Mouse (Mus musculus) right cerebral cortex, adult 2 months (tissue): ENCODE measurements at regions not wholly inside any gene's neighbourhood (a gene's known extent, or its start where the extent isn't known, plus 50 kb on each side); places are given as distances from the start of the nearest gene placed in this dataset.
A peak's percentile ranks its signal among the peaks of the same experiment; 100 is the strongest.

Source experiments
- DNase-seq, 2 experiments: peaks; one replicate each; pipeline ENCODE4 v3.0.0; 2021 to 2022; ENCODE audit warnings: low spot score in 2 of 2

DNA sequence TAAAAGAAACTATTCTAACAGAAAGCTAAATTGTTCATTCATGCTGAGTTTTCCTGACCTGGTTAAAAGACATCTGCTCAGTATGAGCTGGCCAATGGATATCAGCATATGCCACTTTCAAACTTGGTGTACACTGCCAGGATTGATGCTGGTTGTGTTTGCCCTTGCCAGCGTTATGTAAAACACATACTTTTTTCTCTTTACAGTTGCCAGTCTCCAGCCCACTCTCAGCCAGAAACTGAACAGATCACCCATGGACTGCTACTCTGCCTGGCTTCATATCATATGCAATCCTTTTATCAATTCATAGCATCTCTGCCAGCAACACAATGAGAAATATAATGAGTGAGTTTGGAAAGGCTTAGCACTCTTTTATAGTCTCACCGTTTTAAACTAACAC lies 940.7 kb upstream of the Epha6 start:
- peak in 1 of 2 experiments; percentile 13 for DNase-seq

DNA sequence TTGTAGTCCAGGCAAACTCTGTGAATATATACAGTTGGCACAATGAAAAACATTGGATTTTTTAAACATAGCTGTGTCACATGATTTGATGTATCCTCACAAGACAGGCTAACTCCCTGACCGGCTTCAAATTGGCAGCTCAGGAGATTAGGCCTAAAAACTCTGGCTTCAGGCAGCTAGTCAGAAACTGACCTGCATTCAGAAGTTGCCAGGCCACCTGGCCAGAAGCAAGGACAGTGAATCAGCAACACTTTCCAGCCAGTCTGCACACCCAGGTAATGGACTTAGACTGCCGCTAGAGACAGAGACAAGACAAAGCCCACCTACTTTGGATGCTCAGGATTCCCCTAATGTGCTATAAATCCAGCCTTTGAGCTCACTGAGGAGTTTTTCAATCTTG lies 929.4 kb upstream of the Epha6 start:
- no peak for DNase-seq
